Mouse (Mus musculus) B cell, adult 2 months (primary cell): Measurements from ENCODE around the gene Ntf3.

ENCODE experiments used
- DNase-seq, 2 experiments: peaks; one replicate each; pipeline ENCODE4 v3.0.0; 2022

Gene Ntf3

GRCm38 (mm10) chr6:126166548-126167207 is at the start of gene Ntf3:
Gene Ntf3, minus strand, starts transcription at chr6:126166910.
- DNase-seq: no peak

GRCm38 (mm10) chr6:126213330-126213729 is 46.6 kb upstream of the Ntf3 start:
- DNase-seq: no peak

GRCm38 (mm10) chr6:126203366-126203765 is 36.7 kb upstream of the Ntf3 start:
- DNase-seq: no peak

- no peak for DNase-seq
Measured at GRCm38 (mm10) chr6:126202959-126203358, 36.2 kb upstream of the Ntf3 start.

GRCm38 (mm10) chr6:126201721-126202120 is 35.0 kb upstream of the Ntf3 start:
- no peak for DNase-seq

- DNase-seq: no peak
Measured at GRCm38 (mm10) chr6:126199916-126200315, 33.2 kb upstream of the Ntf3 start.

GRCm38 (mm10) chr6:126194760-126195159 is 28.1 kb upstream of the Ntf3 start:
- no peak for DNase-seq

GRCm38 (mm10) chr6:126190218-126190871 is 23.6 kb upstream of the Ntf3 start:
- no peak for DNase-seq

GRCm38 (mm10) chr6:126187400-126187799 is 20.7 kb upstream of the Ntf3 start:
- DNase-seq: no peak

- DNase-seq: no peak
Measured at GRCm38 (mm10) chr6:126186116-126186515, 19.4 kb upstream of the Ntf3 start.

GRCm38 (mm10) chr6:126172071-126172470 is 5.4 kb upstream of the Ntf3 start:
- DNase-seq: no peak

GRCm38 (mm10) chr6:126170772-126171171 is 4.1 kb upstream of the Ntf3 start:
- no peak for DNase-seq

GRCm38 (mm10) chr6:126167731-126168130 is 1.0 kb upstream of the Ntf3 start:
- DNase-seq: no peak

GRCm38 (mm10) chr6:126167208-126167590 is 489 bp upstream of the Ntf3 start:
- no peak for DNase-seq

GRCm38 (mm10) chr6:126165591-126166155 is 1.0 kb downstream of the Ntf3 start:
- no peak for DNase-seq

- no peak for DNase-seq
Measured at GRCm38 (mm10) chr6:126164781-126165180, 1.9 kb downstream of the Ntf3 start.

GRCm38 (mm10) chr6:126163861-126164755 is 2.6 kb downstream of the Ntf3 start:
- DNase-seq: no peak

GRCm38 (mm10) chr6:126163181-126163621 is 3.5 kb downstream of the Ntf3 start:
- no peak for DNase-seq

GRCm38 (mm10) chr6:126162351-126162758 is 4.4 kb downstream of the Ntf3 start:
- DNase-seq: no peak

- no peak for DNase-seq
Measured at GRCm38 (mm10) chr6:126161571-126162340, 5.0 kb downstream of the Ntf3 start.

GRCm38 (mm10) chr6:126160067-126160411 is 6.7 kb downstream of the Ntf3 start:
- no peak for DNase-seq

GRCm38 (mm10) chr6:126159279-126160066 is 7.2 kb downstream of the Ntf3 start:
- DNase-seq: no peak
